Mouse (Mus musculus) cerebellum, adult 2 months (tissue): ENCODE results near the gene Tspan5. TPM values are rescaled to one million over a fixed set of nuclear protein-coding genes. Genes with fewer than 3 reads are reported as not detected.

ENCODE experiments used
- DNase-seq, 2 experiments: peaks; one replicate each; pipeline ENCODE4 v3.0.0; 2021
- H3K27ac ChIP-seq: fragments of 200-500 bp; 2 replicates; pipeline ENCODE4 v1.5.1; 2012; ENCODE audit warnings: low read length, control low read depth, inconsistent platforms; ENCODE audit not compliant: insufficient read depth
- H3K27me3 ChIP-seq: fragments of 200-500 bp; 2 replicates; pipeline ENCODE4 v1.6.1; 2012; ENCODE audit warnings: inconsistent platforms, mild to moderate bottlenecking, low read length, moderate library complexity; ENCODE audit not compliant: control insufficient read depth, insufficient read depth
- H3K4me1 ChIP-seq: fragments of 200-500 bp; 2 replicates; pipeline ENCODE4 v1.6.1; 2011; ENCODE audit warnings: low read length; ENCODE audit not compliant: control insufficient read depth, insufficient read depth
- H3K4me3 ChIP-seq: fragments of 200-500 bp; replicated peaks from 2 replicates; pipeline ENCODE3; 2011; ENCODE audit warnings: mild to moderate bottlenecking, low read depth, low read length, control low read depth; ENCODE audit not compliant: insufficient read depth
- CTCF ChIP-seq: fragments of 200-500 bp; IDR thresholded peaks from 2 replicates; pipeline ENCODE4 v1.5.1; 2011; ENCODE audit warnings: low read depth, mild to moderate bottlenecking, control low read depth, low read length, moderate library complexity, borderline replicate concordance; ENCODE audit not compliant: insufficient read depth
- POLR2A ChIP-seq: fragments of 200-500 bp; IDR thresholded peaks from 2 replicates; pipeline ENCODE4 v1.6.1; 2011; ENCODE audit warnings: low read length, control low read depth, borderline replicate concordance; ENCODE audit not compliant: insufficient read depth
- WGBS: fragments of 180-500 bp; shearing (Covaris S2); methylation state at CpG from one replicate; pipeline ENCODE4 v1.1.7; 2018; 5-methylcytosine and 5-hydroxymethylcytosine counted together
- polyA plus RNA-seq: library from polyadenylated mRNA; depleted of rRNA; stranded (reverse); fragments of >200 nt; gene quantifications from 2 replicates; pipeline ENCODE4 v1.2.3, GENCODE M21; 2012

Gene Tspan5
- polyA plus RNA-seq, 1 experiment, result 166 TPM

GRCm38 (mm10) chr3:138816888-138817656 lies 75.1 kb downstream of the Tspan5 start:
- Histone ChIP-seq H3K27ac (peak overlapping the region; percentile 66; the same call in 1 of the 2 replicates), H3K27me3 (no peaks in the 10 kb centered on the region), H3K4me3 (no peak overlapping the region), H3K4me1 (peaks cover 72% of the 10 kb centered on the region)
- 41% methylated on average over 5 of the region's 5 CpGs for WGBS
- DNase-seq, result peak in 1 of 2 experiments; percentile 30
- TF ChIP-seq CTCF (no peak), POLR2A (no peak)

GRCm38 (mm10) chr3:138819862-138820261 lies 77.9 kb downstream of the Tspan5 start:
- WGBS, result 16% methylated on average over 6 of the region's 6 CpGs
- Histone ChIP-seq H3K27me3 (no peaks in the 10 kb centered on the region), H3K4me3 (no peak overlapping the region), H3K27ac (peak overlapping the region; percentile 89), H3K4me1 (peaks cover 67% of the 10 kb centered on the region)
- TF ChIP-seq POLR2A, result no peak
- no peak for TF ChIP-seq CTCF
- peak in 1 of 2 experiments; percentile 85 for DNase-seq

GRCm38 (mm10) chr3:138820296-138820695 lies 78.3 kb downstream of the Tspan5 start:
- TF ChIP-seq POLR2A (no peak), CTCF (no peak)
- Histone ChIP-seq H3K27me3 (no peaks in the 10 kb centered on the region), H3K4me1 (peaks cover 67% of the 10 kb centered on the region), H3K4me3 (peak overlapping the region; percentile 6), H3K27ac (peak overlapping the region; percentile 89)
- 2% methylated on average over 5 of the region's 5 CpGs for WGBS
- peak; percentile 88 to 92 for DNase-seq

GRCm38 (mm10) chr3:138821886-138822445 lies 80.0 kb downstream of the Tspan5 start:
- TF ChIP-seq POLR2A, result no peak
- TF ChIP-seq CTCF, result no peak
- WGBS, result 30% methylated on average over 5 of the region's 5 CpGs
- Histone ChIP-seq H3K27ac (peak overlapping the region; percentile 42), H3K27me3 (no peaks in the 10 kb centered on the region), H3K4me3 (no peak overlapping the region), H3K4me1 (peaks cover 76% of the 10 kb centered on the region)
- DNase-seq, result peak in 1 of 2 experiments; percentile 47

- peak in 1 of 2 experiments; percentile 32 for DNase-seq
- TF ChIP-seq POLR2A, result no peak
- TF ChIP-seq CTCF, result no peak
- Histone ChIP-seq H3K4me1 (peaks cover 67% of the 10 kb centered on the region), H3K27me3 (no peaks in the 10 kb centered on the region), H3K27ac (no peak overlapping the region), H3K4me3 (no peak overlapping the region)
- WGBS, result 88% methylated on average over 9 of the region's 9 CpGs
Observed at GRCm38 (mm10) chr3:138823857-138824256, 81.9 kb downstream of the Tspan5 start.

GRCm38 (mm10) chr3:138825296-138825695 lies 83.3 kb downstream of the Tspan5 start:
- TF ChIP-seq CTCF, result no peak
- no peak for TF ChIP-seq POLR2A
- Histone ChIP-seq H3K27ac (peak overlapping the region; percentile 84), H3K4me1 (peaks cover 63% of the 10 kb centered on the region), H3K4me3 (no peak overlapping the region), H3K27me3 (no peaks in the 10 kb centered on the region)
- 13% methylated on average over 6 of the region's 6 CpGs for WGBS
- DNase-seq, result peak; percentile 51 to 70

GRCm38 (mm10) chr3:138826243-138826800 lies 84.3 kb downstream of the Tspan5 start:
- Histone ChIP-seq H3K27ac (peak overlapping the region; percentile 84), H3K27me3 (no peaks in the 10 kb centered on the region), H3K4me3 (no peak overlapping the region), H3K4me1 (peaks cover 53% of the 10 kb centered on the region)
- TF ChIP-seq POLR2A, result no peak
- no peak for DNase-seq
- 88% methylated on average over 8 of the region's 8 CpGs for WGBS
